Mouse (Mus musculus): ENCODE measurements around the gene Umodl1. TPM values are rescaled to one million over a fixed set of nuclear protein-coding genes. Genes with fewer than 3 reads are reported as not detected.

Umodl1 gene
- polyA plus RNA-seq, 1 experiment from 2014 or later = 0.09 TPM

- H3K36me3 ChIP-seq (ENCODE audit: insufficient read depth, low read length) = no peaks in the 10 kb centered on the region
- ATAC-seq (replicated peaks; ENCODE audit: low FRiP score, low read depth) = no peak
- TF ChIP-seq CTCF (IDR thresholded peaks at IDR 0.05; ENCODE audit: low read depth) = no peak
- H3K4me3 ChIP-seq (replicated peaks; ENCODE audit: low read depth, low read length) = peak overlapping the region; percentile 39
- H3K9me3 ChIP-seq (replicated peaks; ENCODE audit: low read length) = no peaks in the 10 kb centered on the region
- 0 out of 2 replicates have a peak, but pooled peaks cover 3% of the 10 kb centered on the region for H3K4me1 ChIP-seq (replicated peaks; ENCODE audit: insufficient read depth, low read length)
- no peak overlapping the region for H3K27ac ChIP-seq
- 3% methylated on average over 13 of the region's 13 CpGs for WGBS
- peak; percentile 80 for DNase-seq (ENCODE audit: low spot score)
- peak overlapping the region; percentile 62 for H3K4me2 ChIP-seq (ENCODE audit: low read length)
- no peaks in the 10 kb centered on the region for H3K27me3 ChIP-seq (ENCODE audit: insufficient read depth, low read length)
- no peak overlapping the region for H3K9ac ChIP-seq (ENCODE audit: low read depth, low read length)
These were observed 104.3 kb downstream of the Umodl1 start for GRCm38 (mm10) chr17:31058745-31059085.

GRCm38 (mm10) chr17:31060196-31060587 lies 105.8 kb downstream of the Umodl1 start:
- no peak overlapping the region for H3K9ac ChIP-seq (ENCODE audit: low read depth, low read length)
- H3K4me1 ChIP-seq (replicated peaks; ENCODE audit: insufficient read depth, low read length) = 0 out of 2 replicates have a peak, but pooled peaks cover 3% of the 10 kb centered on the region
- no peaks in the 10 kb centered on the region for H3K36me3 ChIP-seq (ENCODE audit: insufficient read depth, low read length)
- no peaks in the 10 kb centered on the region for H3K27me3 ChIP-seq (ENCODE audit: insufficient read depth, low read length)
- WGBS = 26% methylated on average over 4 of the region's 4 CpGs
- H3K9me3 ChIP-seq (replicated peaks; ENCODE audit: low read length) = no peaks in the 10 kb centered on the region
- ATAC-seq (replicated peaks; ENCODE audit: low FRiP score, low read depth) (no peak), DNase-seq (ENCODE audit: low spot score) (no peak)
- no peak for TF ChIP-seq CTCF (IDR thresholded peaks at IDR 0.05; ENCODE audit: low read depth)
- H3K4me3 ChIP-seq (replicated peaks; ENCODE audit: low read depth, low read length) = no peak overlapping the region
- peak overlapping the region; percentile 26 for H3K27ac ChIP-seq
- peak overlapping the region; percentile 6; the same call in 1 of the 2 replicates for H3K4me2 ChIP-seq (ENCODE audit: low read length)

Small RNAs within 50 kb of the gene (microRNA-seq; reads per million reads assigned to microRNA genes)
- gene Gm24026 = not detected

Other genes starting within 250 kb of the Umodl1 start
- gene Glp1r, start 52.8 kb upstream of the Umodl1 start, polyA plus RNA-seq (2015; fragmentation: Nextera tagmentation; extraction: Ambion mirVana) = 0.33 and 0.46 TPM in 2 replicates
- 8.5 and 8.8 TPM in 2 replicates for gene Abcg1, start 103.0 kb downstream of the Umodl1 start, polyA plus RNA-seq (2015; fragmentation: Nextera tagmentation; extraction: Ambion mirVana)
- 0.52 and 1.1 TPM in 2 replicates for gene Tff3, start 175.0 kb downstream of the Umodl1 start, polyA plus RNA-seq (2015; fragmentation: Nextera tagmentation; extraction: Ambion mirVana)
- gene Tff2, start 189.6 kb downstream of the Umodl1 start, polyA plus RNA-seq (2015; fragmentation: Nextera tagmentation; extraction: Ambion mirVana) = 4.9 and 7.7 TPM in 2 replicates
- gene Tff1, start 210.6 kb downstream of the Umodl1 start, polyA plus RNA-seq (2015; fragmentation: Nextera tagmentation; extraction: Ambion mirVana) = 0.62 TPM in 1 of 2 replicates, not detected in the other
- 0.05 TPM in 1 of 2 replicates, not detected in the other for gene Tmprss3, start 244.3 kb downstream of the Umodl1 start, polyA plus RNA-seq (2015; fragmentation: Nextera tagmentation; extraction: Ambion mirVana)

Data from kidney, postnatal 0 days (tissue).